Mouse (Mus musculus): ENCODE measurements around the gene Enoph1. TPM values are rescaled to one million over a fixed set of nuclear protein-coding genes. Genes with fewer than 3 reads are reported as not detected.

Gene Enoph1
- total and polyA plus RNA-seq, 2 experiments from 2014 or later: 49.0 to 55.6 TPM

GRCm38 (mm10) chr5:100057461-100058209 lies 17.9 kb downstream of the Enoph1 start:
- no peak for ATAC-seq

GRCm38 (mm10) chr5:100058729-100059128 lies 18.9 kb downstream of the Enoph1 start:
- H3K27ac ChIP-seq: no peak overlapping the region
- DNase-seq (ENCODE audit: low spot score): no peak

More at GRCm38 (mm10) chr5:100057461-100058209, 17.9 kb downstream of the Enoph1 start:
- H3K9ac ChIP-seq (replicated peaks; ENCODE audit: low read length): no peak overlapping the region
- no peak for TF ChIP-seq CTCF (IDR thresholded peaks at IDR 0.05; ENCODE audit: low read depth)
- 49% methylated on average over 14 of the region's 15 CpGs for WGBS
- H3K27me3 ChIP-seq (ENCODE audit: insufficient read depth, low read length): no peaks in the 10 kb centered on the region
- no peak overlapping the region for H3K4me3 ChIP-seq (ENCODE audit: low read length)
- H3K27ac ChIP-seq: no peak overlapping the region
- H3K36me3 ChIP-seq (ENCODE audit: insufficient read depth, low read length): peaks cover 23% of the 10 kb centered on the region
- no peaks in the 10 kb centered on the region for H3K4me1 ChIP-seq (ENCODE audit: insufficient read depth, low read length)
- H3K4me2 ChIP-seq (ENCODE audit: low read depth, low read length): no peak overlapping the region
- DNase-seq (ENCODE audit: low spot score): no peak
- H3K9me3 ChIP-seq (ENCODE audit: low read length): no peaks in the 10 kb centered on the region

GRCm38 (mm10) chr5:100059326-100059725 lies 19.5 kb downstream of the Enoph1 start:
- Histone ChIP-seq H3K27ac (no peak overlapping the region), H3K9ac (replicated peaks; ENCODE audit: low read length) (no peak overlapping the region), H3K4me2 (ENCODE audit: low read depth, low read length) (no peak overlapping the region), H3K4me1 (ENCODE audit: insufficient read depth, low read length) (no peaks in the 10 kb centered on the region), H3K36me3 (ENCODE audit: insufficient read depth, low read length) (peaks cover 36% of the 10 kb centered on the region), H3K27me3 (ENCODE audit: insufficient read depth, low read length) (no peaks in the 10 kb centered on the region), H3K4me3 (ENCODE audit: low read length) (no peak overlapping the region), H3K9me3 (ENCODE audit: low read length) (no peaks in the 10 kb centered on the region)
- no peak for TF ChIP-seq CTCF (IDR thresholded peaks at IDR 0.05; ENCODE audit: low read depth)
- DNase-seq (ENCODE audit: low spot score) (no peak), ATAC-seq (no peak)
- WGBS: 27% methylated on average over 6 of the region's 6 CpGs

More at GRCm38 (mm10) chr5:100058729-100059128, 18.9 kb downstream of the Enoph1 start:
- H3K9ac ChIP-seq (replicated peaks; ENCODE audit: low read length): no peak overlapping the region
- H3K36me3 ChIP-seq (ENCODE audit: insufficient read depth, low read length): peaks cover 30% of the 10 kb centered on the region
- H3K4me3 ChIP-seq (ENCODE audit: low read length): no peak overlapping the region
- TF ChIP-seq CTCF (IDR thresholded peaks at IDR 0.05; ENCODE audit: low read depth): no peak
- H3K4me2 ChIP-seq (ENCODE audit: low read depth, low read length): no peak overlapping the region
- no peak for ATAC-seq
- 30% methylated on average over 6 of the region's 6 CpGs for whole genome bisulfite sequencing
- H3K4me1 ChIP-seq (ENCODE audit: insufficient read depth, low read length): no peaks in the 10 kb centered on the region
- H3K9me3 ChIP-seq (ENCODE audit: low read length): no peaks in the 10 kb centered on the region
- no peaks in the 10 kb centered on the region for H3K27me3 ChIP-seq (ENCODE audit: insufficient read depth, low read length)

- Histone ChIP-seq H3K36me3 (ENCODE audit: insufficient read depth, low read length) (peaks cover 40% of the 10 kb centered on the region), H3K27me3 (ENCODE audit: insufficient read depth, low read length) (no peaks in the 10 kb centered on the region), H3K4me1 (ENCODE audit: insufficient read depth, low read length) (no peaks in the 10 kb centered on the region), H3K27ac (no peak overlapping the region), H3K9ac (replicated peaks; ENCODE audit: low read length) (no peak overlapping the region), H3K4me2 (ENCODE audit: low read depth, low read length) (no peak overlapping the region), H3K4me3 (ENCODE audit: low read length) (no peak overlapping the region), H3K9me3 (ENCODE audit: low read length) (no peaks in the 10 kb centered on the region)
- 95% methylated on average over 14 of the region's 14 CpGs for WGBS
- no peak for ATAC-seq
- TF ChIP-seq CTCF (IDR thresholded peaks at IDR 0.05; ENCODE audit: low read depth): no peak
- no peak for DNase-seq (ENCODE audit: low spot score)
Measured at GRCm38 (mm10) chr5:100060876-100061275, 21.1 kb downstream of the Enoph1 start.

- Histone ChIP-seq H3K27me3 (ENCODE audit: insufficient read depth, low read length) (no peaks in the 10 kb centered on the region), H3K4me1 (ENCODE audit: insufficient read depth, low read length) (no peaks in the 10 kb centered on the region), H3K27ac (no peak overlapping the region), H3K9ac (replicated peaks; ENCODE audit: low read length) (no peak overlapping the region), H3K4me2 (ENCODE audit: low read depth, low read length) (no peak overlapping the region), H3K4me3 (ENCODE audit: low read length) (no peak overlapping the region), H3K9me3 (ENCODE audit: low read length) (no peaks in the 10 kb centered on the region), H3K36me3 (ENCODE audit: insufficient read depth, low read length) (peaks cover 30% of the 10 kb centered on the region)
- WGBS: 94% methylated on average over 16 of the region's 16 CpGs
- no peak for TF ChIP-seq CTCF (IDR thresholded peaks at IDR 0.05; ENCODE audit: low read depth)
- ATAC-seq (no peak), DNase-seq (ENCODE audit: low spot score) (no peak)
Measured at GRCm38 (mm10) chr5:100067579-100067978, 27.8 kb downstream of the Enoph1 start.

GRCm38 (mm10) chr5:100069526-100069925 lies 29.7 kb downstream of the Enoph1 start:
- WGBS: 85% methylated on average over 2 of the region's 2 CpGs
- Histone ChIP-seq H3K4me2 (ENCODE audit: low read depth, low read length) (no peak overlapping the region), H3K9ac (replicated peaks; ENCODE audit: low read length) (no peak overlapping the region), H3K4me1 (ENCODE audit: insufficient read depth, low read length) (no peaks in the 10 kb centered on the region), H3K36me3 (ENCODE audit: insufficient read depth, low read length) (peaks cover 17% of the 10 kb centered on the region), H3K9me3 (ENCODE audit: low read length) (no peaks in the 10 kb centered on the region), H3K27ac (no peak overlapping the region), H3K4me3 (ENCODE audit: low read length) (no peak overlapping the region), H3K27me3 (ENCODE audit: insufficient read depth, low read length) (no peaks in the 10 kb centered on the region)
- no peak for TF ChIP-seq CTCF (IDR thresholded peaks at IDR 0.05; ENCODE audit: low read depth)
- no peak for DNase-seq (ENCODE audit: low spot score)
- ATAC-seq: no peak

GRCm38 (mm10) chr5:100070255-100070654 lies 30.5 kb downstream of the Enoph1 start:
- Histone ChIP-seq H3K9ac (replicated peaks; ENCODE audit: low read length) (no peak overlapping the region), H3K4me3 (ENCODE audit: low read length) (no peak overlapping the region), H3K36me3 (ENCODE audit: insufficient read depth, low read length) (peaks cover 15% of the 10 kb centered on the region), H3K4me2 (ENCODE audit: low read depth, low read length) (no peak overlapping the region), H3K27ac (no peak overlapping the region), H3K27me3 (ENCODE audit: insufficient read depth, low read length) (no peaks in the 10 kb centered on the region), H3K4me1 (ENCODE audit: insufficient read depth, low read length) (no peaks in the 10 kb centered on the region), H3K9me3 (ENCODE audit: low read length) (no peaks in the 10 kb centered on the region)
- WGBS: 26% methylated on average over 3 of the region's 3 CpGs
- ATAC-seq (peak; percentile 70; the same call in 1 of the 2 replicates), DNase-seq (ENCODE audit: low spot score) (peak; percentile 84)
- TF ChIP-seq CTCF (IDR thresholded peaks at IDR 0.05; ENCODE audit: low read depth): peak; percentile 99
